Mouse (Mus musculus) G1E (cell line): ENCODE data around the gene Sox18.

Source experiments
- CTCF ChIP-seq: IDR thresholded peaks from 2 replicates; pipeline ENCODE4 v1.5.1; 2012; ENCODE audit warnings: low read depth, low read length, inconsistent platforms, mixed read lengths
- GATA1 ChIP-seq: IDR thresholded peaks from 2 replicates; pipeline ENCODE4 v1.6.1; 2012; ENCODE audit warnings: borderline replicate concordance, low read length, inconsistent platforms, mixed read lengths
- GATA2 ChIP-seq: IDR thresholded peaks from 2 replicates; pipeline ENCODE4 v1.6.1; 2012; ENCODE audit warnings: low read depth, low read length, inconsistent platforms, borderline replicate concordance
- POLR2AphosphoS5 ChIP-seq: IDR thresholded peaks from 2 replicates; pipeline ENCODE4 v1.6.1; 2012; ENCODE audit warnings: low read depth, low read length, inconsistent platforms; ENCODE audit not compliant: insufficient replicate concordance
- TAL1 ChIP-seq: conservative IDR thresholded peaks from 2 replicates; pipeline ENCODE4 v1.6.1; 2012; ENCODE audit warnings: low read depth, low read length, inconsistent platforms, mixed read lengths

GRCm38 (mm10) chr2:181678780-181679179 is 7.3 kb upstream of the Sox18 start:
- TF ChIP-seq CTCF = peak; percentile 42; the same call in 1 of the 2 replicates
- no peak for TF ChIP-seq POLR2AphosphoS5
- no peak for TF ChIP-seq GATA1
- TF ChIP-seq GATA2 = no peak
- TF ChIP-seq TAL1 = no peak
